Mouse (Mus musculus) ES-Bruce4 (cell line): Measurements from ENCODE around the gene Ptdss2. TPM values are rescaled to one million over a fixed set of nuclear protein-coding genes. Genes with fewer than 3 reads are reported as not detected.
A peak's percentile ranks its signal among the peaks of the same experiment; 100 is the strongest.

ENCODE experiments used
- H3K27ac ChIP-seq: 2 replicates; pipeline ENCODE4 v1.5.1; 2012; ENCODE audit warnings: low read length, inconsistent platforms; ENCODE audit not compliant: insufficient read depth
- H3K27me3 ChIP-seq: 2 replicates; pipeline ENCODE4 v1.6.1; 2012; ENCODE audit warnings: mild to moderate bottlenecking, low read length, inconsistent platforms; ENCODE audit not compliant: control insufficient read depth, poor library complexity, insufficient read depth, severe bottlenecking
- H3K36me3 ChIP-seq: 2 replicates; pipeline ENCODE4 v1.6.1; 2012; ENCODE audit warnings: inconsistent platforms, mild to moderate bottlenecking, low read length, moderate library complexity; ENCODE audit not compliant: control insufficient read depth, poor library complexity, insufficient read depth, severe bottlenecking
- H3K4me1 ChIP-seq: one replicate; pipeline ENCODE4 v1.8.1; 2011; ENCODE audit warnings: low read length; ENCODE audit not compliant: control insufficient read depth, insufficient read depth
- H3K4me3 ChIP-seq: 2 replicates; pipeline ENCODE4 v1.5.1; 2011; ENCODE audit warnings: low read depth, mild to moderate bottlenecking, low read length
- H3K9ac ChIP-seq: 2 replicates; pipeline ENCODE4 v1.6.1; 2012; ENCODE audit warnings: low read depth, mild to moderate bottlenecking, inconsistent platforms; ENCODE audit not compliant: poor library complexity, severe bottlenecking
- H3K9me3 ChIP-seq: replicated peaks from 2 replicates; pipeline ENCODE4 v1.6.1; 2012; ENCODE audit warnings: mild to moderate bottlenecking, low read length, inconsistent platforms; ENCODE audit not compliant: control insufficient read depth, poor library complexity, insufficient read depth, severe bottlenecking
- CTCF ChIP-seq: IDR thresholded peaks from one replicate; pipeline ENCODE4 v1.8.1; 2011; ENCODE audit warnings: low read depth, low read length
- EP300 ChIP-seq: IDR thresholded peaks from 2 replicates; pipeline ENCODE4 v1.6.1; 2011; ENCODE audit warnings: low read depth, low read length; ENCODE audit not compliant: insufficient read depth
- POLR2A ChIP-seq: IDR thresholded peaks from one replicate; pipeline ENCODE4 v1.8.1; 2011; ENCODE audit warnings: low read length; ENCODE audit not compliant: insufficient read depth
- polyA plus RNA-seq: library from polyadenylated mRNA; stranded (reverse); fragments of >200 nt; gene quantifications from 2 replicates; pipeline ENCODE4 v1.2.4, GENCODE M21; 2011; ENCODE audit warnings: low read depth; ENCODE audit not compliant: missing spikeins, insufficient read depth, insufficient read length

The Ptdss2 gene
- polyA plus RNA-seq, 1 experiment, result 55.3 TPM

- peak overlapping the region; percentile 82 for H3K4me3 ChIP-seq
- no peaks in the 10 kb centered on the region for H3K27me3 ChIP-seq
- no peaks in the 10 kb centered on the region for H3K9me3 ChIP-seq
- H3K4me1 ChIP-seq, result peaks cover 7% of the 10 kb centered on the region
- H3K9ac ChIP-seq, result peak overlapping the region; percentile 50
- TF ChIP-seq CTCF (no peak), POLR2A (no peak), EP300 (no peak)
- H3K27ac ChIP-seq, result peak overlapping the region; percentile 18; the same call in 1 of the 2 replicates
- H3K36me3 ChIP-seq, result peaks cover 13% of the 10 kb centered on the region
Observed at GRCm38 (mm10) chr7:141194409-141194808, 72.2 kb downstream of the Ptdss2 start.

- Histone ChIP-seq H3K27ac (no peak overlapping the region), H3K36me3 (peaks cover 11% of the 10 kb centered on the region), H3K9me3 (no peaks in the 10 kb centered on the region), H3K4me1 (peaks cover 7% of the 10 kb centered on the region), H3K4me3 (peak overlapping the region; percentile 82), H3K27me3 (no peaks in the 10 kb centered on the region), H3K9ac (peak overlapping the region; percentile 50)
- TF ChIP-seq EP300, result no peak
- TF ChIP-seq CTCF, result no peak
Observed at GRCm38 (mm10) chr7:141194830-141195229, 72.6 kb downstream of the Ptdss2 start.

GRCm38 (mm10) chr7:141195754-141196153 lies 73.6 kb downstream of the Ptdss2 start:
- H3K27ac ChIP-seq, result no peak overlapping the region

GRCm38 (mm10) chr7:141196619-141197282 lies 74.6 kb downstream of the Ptdss2 start:
- no peak overlapping the region for H3K9ac ChIP-seq
- no peak for TF ChIP-seq EP300
- TF ChIP-seq CTCF, result no peak
- no peak for TF ChIP-seq POLR2A
- H3K4me3 ChIP-seq, result no peak overlapping the region
- no peak overlapping the region for H3K27ac ChIP-seq
- no peaks in the 10 kb centered on the region for H3K27me3 ChIP-seq
- peaks cover 7% of the 10 kb centered on the region for H3K4me1 ChIP-seq
- H3K9me3 ChIP-seq, result no peaks in the 10 kb centered on the region
- no peaks in the 10 kb centered on the region for H3K36me3 ChIP-seq

More at GRCm38 (mm10) chr7:141195754-141196153, 73.6 kb downstream of the Ptdss2 start:
- no peak overlapping the region for H3K4me3 ChIP-seq
- H3K9me3 ChIP-seq, result no peaks in the 10 kb centered on the region
- TF ChIP-seq EP300 (no peak), POLR2A (no peak), CTCF (no peak)
- peaks cover 4% of the 10 kb centered on the region for H3K36me3 ChIP-seq
- H3K27me3 ChIP-seq, result no peaks in the 10 kb centered on the region
- peaks cover 7% of the 10 kb centered on the region for H3K4me1 ChIP-seq
- 0 out of 2 replicates have a peak overlapping the region, but pooled peaks have one; percentile 50 for H3K9ac ChIP-seq

DNA sequence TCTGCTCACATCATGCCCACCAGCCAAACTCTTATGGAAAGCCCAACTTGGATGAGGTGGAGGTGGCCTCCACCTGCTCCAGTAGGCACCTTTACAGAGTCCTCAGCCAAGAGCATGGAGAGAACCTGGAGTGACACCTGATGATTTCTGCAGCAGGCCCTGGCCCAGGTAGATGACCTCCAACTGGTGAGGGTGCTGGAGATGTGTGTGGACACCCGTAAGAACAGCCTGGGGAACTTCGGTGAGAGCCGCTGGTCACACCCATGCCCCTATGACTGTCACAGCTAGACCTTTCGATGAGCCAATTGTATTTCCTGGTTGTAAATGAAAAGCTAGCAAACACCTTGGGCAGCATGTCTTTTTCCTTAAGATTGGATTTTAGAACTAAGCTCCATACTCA lies 75.9 kb downstream of the Ptdss2 start:
- H3K4me3 ChIP-seq, result no peak overlapping the region
- no peaks in the 10 kb centered on the region for H3K36me3 ChIP-seq
- TF ChIP-seq POLR2A (no peak), EP300 (no peak), CTCF (no peak)
- no peaks in the 10 kb centered on the region for H3K4me1 ChIP-seq
- H3K27me3 ChIP-seq, result no peaks in the 10 kb centered on the region
- no peaks in the 10 kb centered on the region for H3K9me3 ChIP-seq
- H3K9ac ChIP-seq, result no peak overlapping the region
- no peak overlapping the region for H3K27ac ChIP-seq

DNA sequence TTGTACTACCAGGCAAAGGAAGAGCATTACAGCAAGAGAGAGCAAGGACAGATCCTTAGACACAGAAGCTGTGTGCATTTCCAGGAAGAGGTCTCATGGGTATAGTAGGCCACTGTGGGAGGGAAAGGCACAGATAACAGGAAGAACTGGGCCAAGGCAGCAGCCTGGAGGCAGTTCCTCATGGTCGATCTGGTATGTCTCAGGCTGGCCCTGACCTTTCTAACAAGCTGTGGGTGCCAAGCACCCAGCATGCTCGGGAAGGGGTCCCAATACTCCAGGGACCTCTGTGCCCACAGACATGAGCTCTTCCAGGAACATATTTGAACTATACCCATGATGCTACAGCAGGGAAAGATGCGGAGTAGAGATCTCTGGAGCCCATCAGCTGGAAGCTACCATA lies 82.4 kb downstream of the Ptdss2 start:
- Histone ChIP-seq H3K9ac (no peak overlapping the region), H3K36me3 (no peaks in the 10 kb centered on the region), H3K27ac (no peak overlapping the region), H3K27me3 (no peaks in the 10 kb centered on the region), H3K4me3 (no peak overlapping the region), H3K4me1 (no peaks in the 10 kb centered on the region), H3K9me3 (no peaks in the 10 kb centered on the region)
- no peak for TF ChIP-seq CTCF
- TF ChIP-seq POLR2A, result no peak
- no peak for TF ChIP-seq EP300
